ENCODE assay signal across 30 mouse cellular contexts in genomic region chr1:136800625-136801024, GRCm38 (mm10).
DNase-seq lines count a peak whose midpoint lies in the region; ATAC-seq and TF ChIP-seq lines count a peak whose summit lies in the region.
"Had no signal": no experiment of that assay in that cellular context is flagged by ENCODE, and none has a peak within 500 bp of the region (broad histone marks: within the 10 kb centered on the region; RNA-seq: fewer than 3 reads in every experiment).

No protein-coding gene starts in this region.

- 48% methylated on average over 6 of the region's 6 CpGs for WGBS in lung, embryonic 14.5 days
- WGBS in lung, postnatal 0 days = 52% methylated on average over 6 of the region's 6 CpGs

- H3K9me3 ChIP-seq in lung, embryonic 14.5 days (ENCODE audit: low read depth, low read length) = no peaks in the 10 kb centered on the region
- no peaks in the 10 kb centered on the region for H3K9me3 ChIP-seq in lung, postnatal 0 days (ENCODE audit: low read length)
- no peaks in the 10 kb centered on the region for H3K9me3 ChIP-seq in ES-E14 (ENCODE audit: control insufficient read depth, insufficient read depth, low read depth, low read length)
- H3K9me3 ChIP-seq: embryonic facial prominence, embryonic 10.5 days; embryonic facial prominence, embryonic 13.5 days; forebrain, embryonic 12.5 days; forebrain, embryonic 15.5 days; heart, embryonic 15.5 days; hindbrain, embryonic 10.5 days; hindbrain, embryonic 13.5 days had no signal

- DNase-seq in frontal cortex, postnatal 14 days (ENCODE audit: low spot score in 2 of 2) = no peak
- peak; percentile 44 for DNase-seq in lung, embryonic 14.5 days
- no peak for DNase-seq in lung, postnatal 0 days (ENCODE audit: low spot score)
- no peak for DNase-seq in ES-E14 (ENCODE audit: low read depth, low spot score)
- peak; percentile 12 for DNase-seq in telencephalon, adult 2 months (ENCODE audit: low read depth, low spot score)
- no peak for DNase-seq in layer of hippocampus, postnatal 25 days (ENCODE audit: extremely low spot score in 1 of 2, low spot score in 1 of 2)
- DNase-seq: adrenal gland, adult 2 months; adrenal gland, postnatal 14 days; B cell, adult 2 months; cerebellum, adult 11-12 months; cerebellum, adult 8-10 months; cerebellum, postnatal 10 days; cerebellum, postnatal 36 days; embryo, embryonic 11 days; gastrocnemius, postnatal 10 days; gastrocnemius, postnatal 36 days; heart, postnatal 10 days; heart, postnatal 36 days had no signal

- H3K4me1 ChIP-seq in lung, embryonic 14.5 days (ENCODE audit: insufficient read depth) = 0 out of 2 replicates have a peak, but pooled peaks cover 2% of the 10 kb centered on the region
- H3K4me1 ChIP-seq in lung, postnatal 0 days (ENCODE audit: insufficient read depth, low read depth, low read length) = no peaks in the 10 kb centered on the region
- H3K4me1 ChIP-seq in ES-E14 (ENCODE audit: control insufficient read depth in 2 of 2, insufficient read depth in 2 of 2, low read length in 2 of 2, poor library complexity in 1 of 2) = 0 out of 4 replicates have a peak, but pooled peaks cover 0 to 3% of the 10 kb centered on the region in 2 experiments
- H3K4me1 ChIP-seq: embryonic facial prominence, embryonic 13.5 days; forebrain, embryonic 15.5 days; heart, embryonic 15.5 days; hindbrain, embryonic 13.5 days had no signal

- H3K4me3 ChIP-seq in lung, embryonic 14.5 days (ENCODE audit: low read depth, low read length) = no peak overlapping the region
- H3K4me3 ChIP-seq in lung, postnatal 0 days (ENCODE audit: low read depth, low read length) = no peak overlapping the region
- H3K4me3 ChIP-seq in ES-E14 (ENCODE audit: insufficient read depth in 1 of 2, low read depth in 1 of 2, low read length in 2 of 2, poor library complexity in 1 of 2, severe bottlenecking in 1 of 2) = no peak overlapping the region
- H3K4me3 ChIP-seq: embryonic facial prominence, embryonic 10.5 days; embryonic facial prominence, embryonic 13.5 days; erythroblast, embryonic 14.5 days; forebrain, embryonic 12.5 days; forebrain, embryonic 15.5 days; heart, embryonic 15.5 days; hindbrain, embryonic 10.5 days; hindbrain, embryonic 13.5 days had no signal

- no peak for TF ChIP-seq CTCF in lung, embryonic 14.5 days (IDR thresholded peaks at IDR 0.05; ENCODE audit: low read depth)
- TF ChIP-seq CTCF in lung, postnatal 0 days (IDR thresholded peaks at IDR 0.05) = no peak

- ATAC-seq in frontal cortex, adult (ENCODE audit: low TSS enrichment) = peak; percentile 31; the same call in 1 of the 2 replicates
- peak; percentile 54; the same call in 1 of the 2 replicates for ATAC-seq in lung, embryonic 14.5 days (ENCODE audit: insufficient read depth)
- no peak for ATAC-seq in lung, postnatal 0 days
- ATAC-seq: forebrain, embryonic 15.5 days; hindbrain, embryonic 16.5 days had no signal

- TF ChIP-seq EP300 in lung, postnatal 0 days (IDR thresholded peaks at IDR 0.05) = no peak

- in situ Hi-C loops in ES-E14 (cut with MboI; ENCODE audit: low sequenced_read_pairs in 2 of 2, unreplicated experiment in 2 of 2) = no loop called here

- H3K4me2 ChIP-seq in lung, embryonic 14.5 days = no peak overlapping the region
- H3K4me2 ChIP-seq in lung, postnatal 0 days (replicated peaks; ENCODE audit: low read depth, low read length) = no peak overlapping the region
- H3K4me2 ChIP-seq: embryonic facial prominence, embryonic 13.5 days; forebrain, embryonic 12.5 days; forebrain, embryonic 15.5 days; heart, embryonic 11.5 days; heart, embryonic 15.5 days; hindbrain, embryonic 13.5 days had no signal

- no peak overlapping the region for H3K27ac ChIP-seq in lung, embryonic 14.5 days (ENCODE audit: low read depth)
- no peak overlapping the region for H3K27ac ChIP-seq in lung, postnatal 0 days (ENCODE audit: low read length)
- no peak overlapping the region for H3K27ac ChIP-seq in ES-E14 (ENCODE audit: insufficient read depth, low read depth, low read length, poor library complexity, severe bottlenecking)
- H3K27ac ChIP-seq: embryonic facial prominence, embryonic 10.5 days; embryonic facial prominence, embryonic 13.5 days; forebrain, embryonic 12.5 days; forebrain, embryonic 15.5 days; heart, embryonic 15.5 days; hindbrain, embryonic 10.5 days; hindbrain, embryonic 13.5 days had no signal

- no peaks in the 10 kb centered on the region for H3K36me3 ChIP-seq in lung, embryonic 14.5 days (ENCODE audit: insufficient read depth)
- no peaks in the 10 kb centered on the region for H3K36me3 ChIP-seq in lung, postnatal 0 days (ENCODE audit: insufficient read depth, low read length)
- no peaks in the 10 kb centered on the region for H3K36me3 ChIP-seq in ES-E14 (ENCODE audit: control insufficient read depth, insufficient read depth, low read length, poor library complexity, severe bottlenecking)
- H3K36me3 ChIP-seq: embryonic facial prominence, embryonic 10.5 days; embryonic facial prominence, embryonic 13.5 days; forebrain, embryonic 12.5 days; forebrain, embryonic 15.5 days; heart, embryonic 15.5 days; hindbrain, embryonic 10.5 days; hindbrain, embryonic 13.5 days had no signal

- H3K9ac ChIP-seq in lung, embryonic 14.5 days = no peak overlapping the region
- H3K9ac ChIP-seq in lung, postnatal 0 days (replicated peaks; ENCODE audit: low read depth) = no peak overlapping the region
- H3K9ac ChIP-seq in ES-E14 (ENCODE audit: insufficient read depth, low read depth, low read length, poor library complexity, severe bottlenecking) = no peak overlapping the region
- H3K9ac ChIP-seq: embryonic facial prominence, embryonic 13.5 days; forebrain, embryonic 12.5 days; forebrain, embryonic 15.5 days; heart, embryonic 15.5 days; hindbrain, embryonic 13.5 days had no signal

- no peaks in the 10 kb centered on the region for H3K27me3 ChIP-seq in lung, embryonic 14.5 days (ENCODE audit: insufficient read depth, low read length)
- H3K27me3 ChIP-seq in lung, postnatal 0 days (replicated peaks; ENCODE audit: insufficient read depth, low read length) = no peaks in the 10 kb centered on the region
- H3K27me3 ChIP-seq: CH12.LX; embryonic facial prominence, embryonic 13.5 days; forebrain, embryonic 12.5 days; forebrain, embryonic 15.5 days; heart, embryonic 15.5 days had no signal

TF ChIP-seq in ES-E14, 5 proteins besides CTCF, POLR2A, EP300 and RAD21:
- TF ChIP-seq MAFK (IDR thresholded peaks at IDR 0.05; ENCODE audit: insufficient read depth, low read depth, low read length) (peak; percentile 56; the same call in 1 of the 2 replicates), ZNF384 (IDR thresholded peaks at IDR 0.05; ENCODE audit: low read depth, low read length) (no peak), ZC3H11A (IDR thresholded peaks at IDR 0.05; ENCODE audit: borderline replicate concordance, low read depth, low read length) (no peak), HCFC1 (IDR thresholded peaks at IDR 0.05; ENCODE audit: borderline replicate concordance, insufficient read depth, low read length) (no peak), CHD2 (IDR thresholded peaks at IDR 0.05; ENCODE audit: low read depth, low read length) (no peak)

Comparison
In these comparisons a context has a peak if more than half of its experiments do, and no peak if none do; other contexts are left out.
1. DNase-seq: peak in lung, embryonic 14.5 days (single experiment) and telencephalon, adult 2 months (single experiment); none in frontal cortex, postnatal 14 days (0 of 2), lung, postnatal 0 days (single experiment), ES-E14 (single experiment) and layer of hippocampus, postnatal 25 days (0 of 2).